Mouse (Mus musculus): ENCODE data around the gene Mrpl2. TPM values are rescaled to one million over a fixed set of nuclear protein-coding genes. Genes with fewer than 3 reads are reported as not detected.

Mrpl2 gene
- total and polyA plus RNA-seq, 2 experiments = 58.5 to 95.1 TPM

DNA sequence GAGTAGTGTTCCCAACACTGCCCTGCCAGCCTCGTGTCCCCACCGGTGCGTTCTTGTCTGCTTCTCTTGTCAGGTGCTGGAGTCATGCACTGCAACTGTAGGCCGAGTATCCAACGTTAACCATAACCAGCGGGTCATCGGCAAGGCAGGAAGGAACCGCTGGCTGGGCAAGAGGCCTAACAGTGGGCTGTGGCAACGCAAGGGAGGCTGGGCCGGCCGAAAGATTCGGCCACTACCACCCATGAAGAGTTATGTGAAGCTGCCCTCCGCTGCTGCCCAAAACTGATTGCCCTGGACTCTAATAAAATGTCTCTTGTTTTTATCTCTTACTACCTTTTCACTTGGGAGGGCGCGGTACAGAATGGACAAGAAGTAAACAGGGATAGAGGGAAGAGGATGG, 3.8 kb downstream of the Mrpl2 start:
- peak overlapping the region; percentile 63 for H3K4me3 ChIP-seq (ENCODE audit: insufficient read depth, low read depth, low read length)
- H3K9ac ChIP-seq (ENCODE audit: low read depth, low read length) = peak overlapping the region; percentile 52; the same call in 1 of the 2 replicates
- H3K27me3 ChIP-seq (ENCODE audit: control insufficient read depth, insufficient read depth, low read length) = no peaks in the 10 kb centered on the region
- no peak for DNase-seq (ENCODE audit: extremely low read depth, low read depth, low spot score)
- peak overlapping the region; percentile 52 for H3K27ac ChIP-seq (replicated peaks; ENCODE audit: insufficient read depth, low read depth, low read length)
- no peaks in the 10 kb centered on the region for H3K79me2 ChIP-seq (ENCODE audit: control insufficient read depth, insufficient read depth, low read length)
- WGBS = 32% methylated on average over 15 of the region's 15 CpGs
- TF ChIP-seq CTCF (IDR thresholded peaks at IDR 0.05; ENCODE audit: low read depth, low read length) = no peak
- TF ChIP-seq POLR2A (IDR thresholded peaks at IDR 0.05; ENCODE audit: extremely low read depth, insufficient read depth, low read length) = no peak
- H3K4me1 ChIP-seq (ENCODE audit: control insufficient read depth, insufficient read depth, low read length) = peaks cover 3% of the 10 kb centered on the region; the same call in 1 of the 2 replicates
- peaks cover 2% of the 10 kb centered on the region; the same call in 1 of the 2 replicates for H3K36me3 ChIP-seq (ENCODE audit: control insufficient read depth, insufficient read depth, low read length)

- H3K27me3 ChIP-seq (ENCODE audit: control insufficient read depth, insufficient read depth, low read length) = no peaks in the 10 kb centered on the region
- peak; percentile 70 for DNase-seq (ENCODE audit: extremely low read depth, low read depth, low spot score)
- 1% methylated on average over 56 of the region's 58 CpGs for WGBS
- H3K79me2 ChIP-seq (ENCODE audit: control insufficient read depth, insufficient read depth, low read length) = no peaks in the 10 kb centered on the region
- TF ChIP-seq CTCF (IDR thresholded peaks at IDR 0.05; ENCODE audit: low read depth, low read length) (no peak), POLR2A (IDR thresholded peaks at IDR 0.05; ENCODE audit: extremely low read depth, insufficient read depth, low read length) (0 out of 2 replicates have a peak, but pooled peaks have one; percentile 17)
- H3K9ac ChIP-seq (ENCODE audit: low read depth, low read length) = peak within 1 kb of the TSS; percentile 52
- peaks cover 3% of the 10 kb centered on the region; the same call in 1 of the 2 replicates for H3K4me1 ChIP-seq (ENCODE audit: control insufficient read depth, insufficient read depth, low read length)
- H3K27ac ChIP-seq (replicated peaks; ENCODE audit: insufficient read depth, low read depth, low read length) = peak within 1 kb of the TSS; percentile 52
- peak within 1 kb of the TSS; percentile 63 for H3K4me3 ChIP-seq (ENCODE audit: insufficient read depth, low read depth, low read length)
- H3K36me3 ChIP-seq (ENCODE audit: control insufficient read depth, insufficient read depth, low read length) = peaks cover 2% of the 10 kb centered on the region; the same call in 1 of the 2 replicates
Observed at GRCm38 (mm10) chr17:46650232-46651031, 4.4 kb downstream of the Mrpl2 start, which contains the start of gene Cul7. Gene Cul7, plus strand, starts transcription at chr17:46650337.

- H3K79me2 ChIP-seq (ENCODE audit: control insufficient read depth, insufficient read depth, low read length) = no peaks in the 10 kb centered on the region
- no peak for DNase-seq (ENCODE audit: extremely low read depth, low read depth, low spot score)
- peak overlapping the region; percentile 4; the same call in 1 of the 2 replicates for H3K9ac ChIP-seq (ENCODE audit: low read depth, low read length)
- H3K27ac ChIP-seq (replicated peaks; ENCODE audit: insufficient read depth, low read depth, low read length) = no peak overlapping the region
- no peaks in the 10 kb centered on the region for H3K27me3 ChIP-seq (ENCODE audit: control insufficient read depth, insufficient read depth, low read length)
- H3K36me3 ChIP-seq (ENCODE audit: control insufficient read depth, insufficient read depth, low read length) = peaks cover 2% of the 10 kb centered on the region; the same call in 1 of the 2 replicates
- peak overlapping the region; percentile 2; the same call in 1 of the 2 replicates for H3K4me3 ChIP-seq (ENCODE audit: insufficient read depth, low read depth, low read length)
- no peak for TF ChIP-seq CTCF (IDR thresholded peaks at IDR 0.05; ENCODE audit: low read depth, low read length)
- TF ChIP-seq POLR2A (IDR thresholded peaks at IDR 0.05; ENCODE audit: extremely low read depth, insufficient read depth, low read length) = no peak
- H3K4me1 ChIP-seq (ENCODE audit: control insufficient read depth, insufficient read depth, low read length) = peaks cover 3% of the 10 kb centered on the region; the same call in 1 of the 2 replicates
- 71% methylated on average over 17 of the region's 17 CpGs for WGBS
Observed at GRCm38 (mm10) chr17:46651292-46651691, 5.3 kb downstream of the Mrpl2 start.

DNA sequence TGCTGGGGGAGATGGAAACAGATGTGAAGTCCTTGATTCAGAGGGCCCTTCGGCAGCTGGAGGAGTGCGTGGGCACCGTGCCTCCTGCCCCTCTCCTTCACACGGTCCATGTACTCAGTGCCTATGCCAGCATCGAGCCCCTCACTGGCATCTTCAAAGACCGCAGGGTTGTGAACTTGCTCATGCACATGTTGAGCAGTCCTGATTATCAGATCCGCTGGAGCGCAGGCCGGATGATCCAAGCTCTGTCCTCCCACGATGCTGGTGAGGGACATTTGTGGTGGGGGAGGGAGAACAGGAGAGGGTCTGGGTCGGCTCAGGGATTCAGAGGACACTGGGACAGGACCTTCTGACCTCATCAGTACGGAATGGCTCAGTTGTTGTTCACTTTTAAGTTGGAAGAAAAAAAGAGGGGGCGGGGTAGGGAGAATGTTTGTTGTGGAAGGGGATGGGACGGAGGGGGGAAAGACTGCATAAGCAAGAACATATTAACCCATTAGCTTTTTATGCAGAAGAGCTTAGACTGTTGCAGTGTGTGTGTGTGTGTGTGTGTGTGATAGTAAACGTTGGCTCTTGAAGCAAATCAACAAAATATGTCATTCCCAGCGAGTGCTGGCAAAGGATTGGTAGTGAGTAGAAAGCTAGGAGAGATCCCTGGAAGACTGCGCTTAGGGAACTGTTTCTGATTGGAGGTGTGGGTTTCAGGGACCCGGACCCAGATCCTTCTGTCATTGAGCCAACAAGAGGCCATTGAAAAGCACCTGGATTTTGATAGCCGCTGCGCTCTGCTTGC, 5.9 kb downstream of the Mrpl2 start:
- Histone ChIP-seq H3K4me3 (ENCODE audit: insufficient read depth, low read depth, low read length) (no peak overlapping the region; the same call in 1 of the 2 replicates), H3K79me2 (ENCODE audit: control insufficient read depth, insufficient read depth, low read length) (no peaks in the 10 kb centered on the region), H3K4me1 (ENCODE audit: control insufficient read depth, insufficient read depth, low read length) (peaks cover 2% of the 10 kb centered on the region; the same call in 1 of the 2 replicates), H3K9ac (ENCODE audit: low read depth, low read length) (no peak overlapping the region), H3K27ac (replicated peaks; ENCODE audit: insufficient read depth, low read depth, low read length) (no peak overlapping the region), H3K36me3 (ENCODE audit: control insufficient read depth, insufficient read depth, low read length) (peaks cover 2% of the 10 kb centered on the region; the same call in 1 of the 2 replicates), H3K27me3 (ENCODE audit: control insufficient read depth, insufficient read depth, low read length) (no peaks in the 10 kb centered on the region)
- TF ChIP-seq POLR2A (IDR thresholded peaks at IDR 0.05; ENCODE audit: extremely low read depth, insufficient read depth, low read length) = no peak
- TF ChIP-seq CTCF (IDR thresholded peaks at IDR 0.05; ENCODE audit: low read depth, low read length) = no peak
- WGBS = 73% methylated on average over 20 of the region's 20 CpGs
- no peak for DNase-seq (ENCODE audit: extremely low read depth, low read depth, low spot score)

DNA sequence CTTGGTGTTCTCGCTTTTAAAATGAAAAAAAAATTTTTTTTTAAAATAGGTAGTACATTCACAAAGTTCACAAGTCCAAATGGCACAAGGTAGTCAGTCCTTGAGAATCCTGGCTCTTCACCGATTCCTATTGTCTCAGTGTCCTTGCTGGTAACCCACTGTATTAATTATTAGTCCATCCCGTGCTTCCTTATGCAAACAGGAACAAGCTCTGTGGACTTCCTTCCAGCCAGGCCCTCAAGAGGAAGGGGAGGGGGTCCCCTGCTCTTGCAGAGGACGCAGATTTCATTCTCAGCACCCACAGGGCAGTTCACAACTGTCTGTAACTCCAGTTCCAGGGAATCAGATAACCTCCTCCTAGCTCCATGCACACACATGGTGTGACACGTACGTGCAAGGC, 10.0 kb downstream of the Mrpl2 start:
- 78% methylated on average over 6 of the region's 6 CpGs for WGBS
- H3K27ac ChIP-seq (replicated peaks; ENCODE audit: insufficient read depth, low read depth, low read length) = no peak overlapping the region

More for the DNA sequence above, 10.0 kb downstream of the Mrpl2 start:
- H3K27me3 ChIP-seq (ENCODE audit: control insufficient read depth, insufficient read depth, low read length) = no peaks in the 10 kb centered on the region
- DNase-seq (ENCODE audit: extremely low read depth, low read depth, low spot score) = no peak
- no peaks in the 10 kb centered on the region for H3K4me1 ChIP-seq (ENCODE audit: control insufficient read depth, insufficient read depth, low read length)
- H3K4me3 ChIP-seq (ENCODE audit: insufficient read depth, low read depth, low read length) = no peak overlapping the region
- H3K79me2 ChIP-seq (ENCODE audit: control insufficient read depth, insufficient read depth, low read length) = no peaks in the 10 kb centered on the region
- TF ChIP-seq CTCF (IDR thresholded peaks at IDR 0.05; ENCODE audit: low read depth, low read length) (no peak), POLR2A (IDR thresholded peaks at IDR 0.05; ENCODE audit: extremely low read depth, insufficient read depth, low read length) (no peak)
- H3K36me3 ChIP-seq (ENCODE audit: control insufficient read depth, insufficient read depth, low read length) = no peaks in the 10 kb centered on the region
- no peak overlapping the region for H3K9ac ChIP-seq (ENCODE audit: low read depth, low read length)

Measured in liver, adult 2 months (tissue).